Mouse (Mus musculus) lung, adult 2 months (tissue): ENCODE measurements around the gene Exoc6.

Experiments
- CTCF ChIP-seq: fragments of 200-500 bp; IDR thresholded peaks from 2 replicates; pipeline ENCODE4 v1.5.1; 2011; ENCODE audit warnings: mild to moderate bottlenecking, low read length, control low read depth; ENCODE audit not compliant: insufficient read depth
- POLR2A ChIP-seq: fragments of 200-500 bp; IDR thresholded peaks from 2 replicates; pipeline ENCODE4 v1.6.1; 2011; ENCODE audit warnings: low read depth, mild to moderate bottlenecking, control low read depth, low read length, borderline replicate concordance; ENCODE audit errors: extremely low read depth

DNA sequence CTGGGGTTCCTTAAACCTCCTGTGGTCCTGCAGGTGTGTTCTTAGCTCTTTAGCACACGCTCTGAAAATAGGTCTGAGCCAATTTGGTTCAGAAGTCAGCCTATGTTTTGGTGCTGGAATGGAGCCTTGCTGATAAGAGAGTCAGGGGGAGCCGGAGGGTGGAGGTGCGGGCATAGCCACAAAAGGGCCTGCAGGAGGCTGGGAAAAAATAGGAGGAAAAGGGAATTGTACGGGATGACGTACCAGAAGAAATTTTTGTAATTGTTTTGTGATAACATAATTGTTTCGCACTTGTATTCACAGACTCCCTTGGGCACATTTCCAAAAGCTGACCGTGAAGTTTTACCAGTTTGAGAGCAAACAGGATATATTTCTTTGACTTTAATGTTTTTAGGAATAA lies 10.0 kb upstream of the Exoc6 start:
- TF ChIP-seq POLR2A (no peak), CTCF (no peak)
